8 mouse cellular contexts compared by ENCODE assay signal in genomic region chr2:170511073-170511891, GRCm38 (mm10). TPM values are rescaled to one million over a fixed set of nuclear protein-coding genes. Genes with fewer than 3 reads are reported as not detected.
DNase-seq lines count a peak whose midpoint lies in the region; ATAC-seq and TF ChIP-seq lines count a peak whose summit lies in the region.

No protein-coding gene starts in this region.

- H3K4me3 ChIP-seq in MEL (ENCODE audit: control insufficient read depth in 1 of 2, insufficient read depth in 1 of 2, low read depth in 2 of 2, low read length in 2 of 2), result peak overlapping the region; percentile 95 to 99
- H3K4me3 ChIP-seq in cerebellum, adult 2 months (replicated peaks; ENCODE audit: insufficient read depth, low read depth, low read length), result peak overlapping the region; percentile 95
- H3K4me3 ChIP-seq in hindbrain, embryonic 10.5 days, result peak overlapping the region; percentile 93
- peak overlapping the region; percentile 98 for H3K4me3 ChIP-seq in lung, postnatal 0 days (ENCODE audit: low read depth, low read length)

- H3K27ac ChIP-seq in MEL (ENCODE audit: control insufficient read depth, low read depth, low read length), result peak overlapping the region; percentile 95
- peak overlapping the region; percentile 99 for H3K27ac ChIP-seq in cerebellum, adult 2 months (ENCODE audit: insufficient read depth, low read length)
- H3K27ac ChIP-seq in hindbrain, embryonic 10.5 days, result peak overlapping the region; percentile 100
- peak overlapping the region; percentile 63 for H3K27ac ChIP-seq in lung, postnatal 0 days (ENCODE audit: low read length)

- H3K4me1 ChIP-seq in MEL (ENCODE audit: control insufficient read depth in 1 of 2, insufficient read depth in 2 of 2, low read length in 2 of 2), result peaks cover 3% of the 10 kb centered on the region in 2 experiments; a peak in 2 of 4 replicates
- peaks cover 7% of the 10 kb centered on the region for H3K4me1 ChIP-seq in cerebellum, adult 2 months (ENCODE audit: control insufficient read depth, insufficient read depth, low read length)
- peaks cover 38% of the 10 kb centered on the region for H3K4me1 ChIP-seq in hindbrain, embryonic 10.5 days (replicated peaks)
- peaks cover 3% of the 10 kb centered on the region; the same call in 1 of the 2 replicates for H3K4me1 ChIP-seq in lung, postnatal 0 days (ENCODE audit: insufficient read depth, low read depth, low read length)

- H3K4me2 ChIP-seq in lung, postnatal 0 days (replicated peaks; ENCODE audit: low read depth, low read length), result peak overlapping the region; percentile 93

- peaks cover 36% of the 10 kb centered on the region for H3K79me2 ChIP-seq in MEL (ENCODE audit: control insufficient read depth, insufficient read depth, low read length, poor library complexity)

- TF ChIP-seq CTCF in MEL (IDR thresholded peaks at IDR 0.05 in 2 of 3, conservative IDR thresholded peaks at IDR 0.05 in 1 of 3; ENCODE audit: control insufficient read depth in 1 of 3, insufficient read depth in 1 of 3, low read depth in 2 of 3, low read length in 3 of 3, poor library complexity in 1 of 3, severe bottlenecking in 1 of 3), result peak; percentile 83 to 94 (median 94)
- peak; percentile 84 for TF ChIP-seq CTCF in cerebellum, adult 2 months (IDR thresholded peaks at IDR 0.05; ENCODE audit: borderline replicate concordance, insufficient read depth, low read depth, low read length)
- peak; percentile 97 for TF ChIP-seq CTCF in lung, postnatal 0 days (IDR thresholded peaks at IDR 0.05)

- TF ChIP-seq POLR2A in MEL (IDR thresholded peaks at IDR 0.05; ENCODE audit: control insufficient read depth in 1 of 2, insufficient read depth in 1 of 2, low read depth in 1 of 2, low read length in 2 of 2, poor library complexity in 1 of 2), result peak; percentile 64 to 65; a peak in 2 of 4 replicates
- TF ChIP-seq POLR2A in cerebellum, adult 2 months (IDR thresholded peaks at IDR 0.05; ENCODE audit: borderline replicate concordance, insufficient read depth, low read length), result peak; percentile 72

- TF ChIP-seq EP300 in MEL (IDR thresholded peaks at IDR 0.05; ENCODE audit: low read depth in 1 of 2, low read length in 2 of 2), result 0 out of 4 replicates have a peak, but pooled peaks of 1 of the 2 experiments have one; percentile 6
- TF ChIP-seq EP300 in lung, postnatal 0 days (IDR thresholded peaks at IDR 0.05), result peak; percentile 72

- no peaks in the 10 kb centered on the region for H3K9me3 ChIP-seq in MEL (replicated peaks; ENCODE audit: insufficient read depth, low read length)
- no peaks in the 10 kb centered on the region for H3K9me3 ChIP-seq in hindbrain, embryonic 10.5 days
- H3K9me3 ChIP-seq in lung, postnatal 0 days (ENCODE audit: low read length), result no peaks in the 10 kb centered on the region

- under 1% methylated on average over 68 of the region's 69 CpGs for WGBS in cerebellum, adult 2 months
- WGBS in hindbrain, embryonic 10.5 days, result under 1% methylated on average over 69 of the region's 69 CpGs
- under 1% methylated on average over 45 of the region's 69 CpGs for WGBS in lung, postnatal 0 days

- peaks cover 0 to 6% of the 10 kb centered on the region in 2 experiments; a peak in 3 of 4 replicates for H3K36me3 ChIP-seq in MEL (ENCODE audit: control insufficient read depth in 1 of 2, insufficient read depth in 2 of 2, low read length in 2 of 2)
- H3K36me3 ChIP-seq in hindbrain, embryonic 10.5 days, result peaks cover 14% of the 10 kb centered on the region
- no peaks in the 10 kb centered on the region for H3K36me3 ChIP-seq in lung, postnatal 0 days (ENCODE audit: insufficient read depth, low read length)

- H3K9ac ChIP-seq in MEL (ENCODE audit: control insufficient read depth, low read depth, low read length, poor library complexity, severe bottlenecking), result peak overlapping the region; percentile 97
- H3K9ac ChIP-seq in lung, postnatal 0 days (replicated peaks; ENCODE audit: low read depth), result peak overlapping the region; percentile 79

- no peaks in the 10 kb centered on the region for H3K27me3 ChIP-seq in MEL (ENCODE audit: control insufficient read depth in 1 of 2, insufficient read depth in 2 of 2, low read length in 2 of 2)
- H3K27me3 ChIP-seq in cerebellum, adult 2 months (ENCODE audit: control insufficient read depth, insufficient read depth, low read length), result no peaks in the 10 kb centered on the region
- H3K27me3 ChIP-seq in hindbrain, embryonic 10.5 days (ENCODE audit: insufficient read depth, poor library complexity, severe bottlenecking), result no peaks in the 10 kb centered on the region
- H3K27me3 ChIP-seq in lung, postnatal 0 days (replicated peaks; ENCODE audit: insufficient read depth, low read length), result no peaks in the 10 kb centered on the region

- TF ChIP-seq RAD21 in MEL (IDR thresholded peaks at IDR 0.05; ENCODE audit: low read depth, low read length), result peak; percentile 13; the same call in 1 of the 2 replicates

- peak; percentile 92 for DNase-seq in MEL (ENCODE audit: low read depth, low spot score)
- peak; percentile 86 to 92 for DNase-seq in cerebellum, adult 2 months
- peak; percentile 93 for DNase-seq in forelimb bud, embryonic 11.5 days (ENCODE audit: low read depth, low spot score)
- peak; percentile 91 for DNase-seq in hindbrain, embryonic 10.5 days (ENCODE audit: low spot score)
- DNase-seq in layer of hippocampus, adult 9-11 months, result peak; percentile 88
- peak; percentile 91 for DNase-seq in lung, postnatal 0 days (ENCODE audit: low spot score)
- peak; percentile 92 for DNase-seq in ovary, postnatal 14 days (ENCODE audit: low spot score)
- DNase-seq in thymus, postnatal 14 days, result peak; percentile 91

- peak; percentile 83 for ATAC-seq in lung, postnatal 0 days

TF ChIP-seq in MEL, 35 proteins besides CTCF, POLR2A, EP300 and RAD21 (continues in another document):
- no peak for TF ChIP-seq E2F4 (IDR thresholded peaks at IDR 0.05; ENCODE audit: borderline replicate concordance, low read depth, low read length)
- no peak for TF ChIP-seq USF1 (IDR thresholded peaks at IDR 0.05; ENCODE audit: low read depth, low read length)
- TF ChIP-seq ZC3H11A (IDR thresholded peaks at IDR 0.05; ENCODE audit: low read depth, low read length), result no peak
- no peak for TF ChIP-seq MYC (IDR thresholded peaks at IDR 0.05; ENCODE audit: low read depth, low read length)
- TF ChIP-seq POLR2AphosphoS5 (IDR thresholded peaks at IDR 0.05; ENCODE audit: borderline replicate concordance, low read depth, low read length), result no peak
- no peak for TF ChIP-seq GABPA (IDR thresholded peaks at IDR 0.05; ENCODE audit: low read depth, low read length)
- TF ChIP-seq MYB (IDR thresholded peaks at IDR 0.05; ENCODE audit: low read depth, low read length), result no peak
- TF ChIP-seq HCFC1 (IDR thresholded peaks at IDR 0.05; ENCODE audit: low read depth, low read length), result peak; percentile 82
- 0 out of 2 replicates have a peak, but pooled peaks have one; percentile 59 for TF ChIP-seq TBP (IDR thresholded peaks at IDR 0.05; ENCODE audit: low read depth, low read length)
- TF ChIP-seq SMC3 (IDR thresholded peaks at IDR 0.05; ENCODE audit: low read depth, low read length), result peak; percentile 40
- TF ChIP-seq MAX (IDR thresholded peaks at IDR 0.05; ENCODE audit: low read length), result no peak
- peak in 1 of 2 experiments; percentile 52; a peak in 1 of 4 replicates for TF ChIP-seq USF2 (IDR thresholded peaks at IDR 0.05; ENCODE audit: borderline replicate concordance in 1 of 2, insufficient read depth in 1 of 2, low read depth in 1 of 2, low read length in 2 of 2)
- peak; percentile 70 for TF ChIP-seq SIN3A (IDR thresholded peaks at IDR 0.05; ENCODE audit: low read length)
- TF ChIP-seq ELF1 (IDR thresholded peaks at IDR 0.05; ENCODE audit: low read depth, low read length), result 0 out of 2 replicates have a peak, but pooled peaks have one; percentile 50
- no peak for TF ChIP-seq GATA1 (IDR thresholded peaks at IDR 0.05; ENCODE audit: low read depth, low read length)
- no peak for TF ChIP-seq POLR2AphosphoS2 (IDR thresholded peaks at IDR 0.05; ENCODE audit: low read length)
- TF ChIP-seq ZNF384 (IDR thresholded peaks at IDR 0.05; ENCODE audit: low read depth, low read length), result no peak; the same call in 1 of the 2 replicates
- 0 out of 2 replicates have a peak, but pooled peaks have one; percentile 2 for TF ChIP-seq MAFK (IDR thresholded peaks at IDR 0.05; ENCODE audit: borderline replicate concordance, low read depth, low read length)
- TF ChIP-seq ETS1 (IDR thresholded peaks at IDR 0.05; ENCODE audit: low read depth, low read length), result peak; percentile 34; the same call in 1 of the 2 replicates
- no peak for TF ChIP-seq JUND (IDR thresholded peaks at IDR 0.05; ENCODE audit: low read depth, low read length)
- no peak; the same call in 1 of the 2 replicates for TF ChIP-seq TCF12 (IDR thresholded peaks at IDR 0.05; ENCODE audit: low read depth, low read length)
- peak; percentile 100 for TF ChIP-seq CHD1 (IDR thresholded peaks at IDR 0.05; ENCODE audit: low read depth, low read length)
- no peak for TF ChIP-seq NRF1 (IDR thresholded peaks at IDR 0.05; ENCODE audit: insufficient read depth, low read depth, low read length, poor library complexity, severe bottlenecking)
- TF ChIP-seq KAT2A (conservative IDR thresholded peaks at IDR 0.05; ENCODE audit: low read depth, low read length), result no peak; the same call in 1 of the 2 replicates
- peak; percentile 36; the same call in 1 of the 2 replicates for TF ChIP-seq RCOR1 (IDR thresholded peaks at IDR 0.05; ENCODE audit: low read depth, low read length)
- TF ChIP-seq UBTF (IDR thresholded peaks at IDR 0.05; ENCODE audit: borderline replicate concordance, insufficient read depth, low read depth, low read length), result no peak
- no peak for TF ChIP-seq ZMIZ1 (IDR thresholded peaks at IDR 0.05; ENCODE audit: low read depth, low read length)

RNA-seq across cellular contexts. Expression of gene Cyp24a1, which starts 14.3 kb away (rescaled TPM):
- total RNA-seq in MEL (2012; rRNA removed), result not detected in 2 replicates
- under 1 TPM in 1 of 2 experiments, not detected in 1; 0.01 TPM for polyA plus RNA-seq in MEL (2012; ENCODE audit: insufficient read depth in 1 of 2, insufficient read length in 2 of 2, low read depth in 1 of 2, low replicate concordance in 2 of 2, missing spikeins in 1 of 2)
- 0.08 and 0.14 TPM in 2 replicates for polyA plus RNA-seq in cerebellum, adult 2 months (2012; rRNA removed)
- 0.07 and 0.17 TPM in 2 replicates for polyA plus RNA-seq in hindbrain, embryonic 10.5 days (2016; fragmentation: Nextera tagmentation; extraction: Ambion mirVana)
- polyA plus RNA-seq in lung, postnatal 0 days (2015; fragmentation: Nextera tagmentation; extraction: Ambion mirVana), result not detected in 2 replicates

RNA-seq across cellular contexts. Expression of gene Pfdn4, which starts 15.1 kb away (rescaled TPM):
- 70.9 and 75.7 TPM in 2 replicates for total RNA-seq in MEL (2012; rRNA removed)
- polyA plus RNA-seq in MEL (2012; ENCODE audit: insufficient read depth in 1 of 2, insufficient read length in 2 of 2, low read depth in 1 of 2, low replicate concordance in 2 of 2, missing spikeins in 1 of 2), result 10 to 100 TPM in 1 of 2 experiments, not detected in 1; 60.5 TPM
- polyA plus RNA-seq in cerebellum, adult 2 months (2012; rRNA removed), result 31.8 and 32.3 TPM in 2 replicates
- polyA plus RNA-seq in hindbrain, embryonic 10.5 days (2016; fragmentation: Nextera tagmentation; extraction: Ambion mirVana), result 93.1 and 104 TPM in 2 replicates
- polyA plus RNA-seq in lung, postnatal 0 days (2015; fragmentation: Nextera tagmentation; extraction: Ambion mirVana), result 50.4 and 60.0 TPM in 2 replicates

Comparison
In these comparisons a context has a peak if more than half of its experiments do, and no peak if none do; other contexts are left out.
1. Peak in every context shown above with its lines: DNase-seq, ATAC-seq, H3K4me3 ChIP-seq and H3K27ac ChIP-seq.